Comparison of ENCODE assay signal across 9 mouse cellular contexts in genomic region chr8:128551421-128552139, GRCm38 (mm10).
DNase-seq lines count a peak whose midpoint lies in the region; TF ChIP-seq lines count a peak whose summit lies in the region.
"Had no signal": no experiment of that assay in that cellular context is flagged by ENCODE, and none has a peak within 500 bp of the region (broad histone marks: within the 10 kb centered on the region; RNA-seq: fewer than 3 reads in every experiment).

No protein-coding gene starts in this region.

- H3K4me3 ChIP-seq in ES-E14 (ENCODE audit: insufficient read depth in 1 of 2, low read depth in 1 of 2, low read length in 2 of 2, poor library complexity in 1 of 2, severe bottlenecking in 1 of 2): no peak overlapping the region
- H3K4me3 ChIP-seq in embryonic facial prominence, embryonic 10.5 days: no peak overlapping the region
- H3K4me3 ChIP-seq: lung, embryonic 15.5 days had no signal

- no peak overlapping the region for H3K27ac ChIP-seq in ES-E14 (ENCODE audit: insufficient read depth, low read depth, low read length, poor library complexity, severe bottlenecking)
- no peak overlapping the region for H3K27ac ChIP-seq in embryonic facial prominence, embryonic 10.5 days (replicated peaks)
- H3K27ac ChIP-seq: lung, embryonic 15.5 days had no signal

- DNase-seq in ES-E14 (ENCODE audit: low read depth, low spot score): peak; percentile 46
- DNase-seq in adrenal gland, postnatal 25 days: peak; percentile 70
- DNase-seq in embryonic facial prominence, embryonic 10.5 days (ENCODE audit: low spot score): peak; percentile 67
- DNase-seq in heart, adult 8-10 months (ENCODE audit: low spot score): peak; percentile 66
- peak; percentile 25 for DNase-seq in layer of hippocampus, adult 9-11 months
- peak; percentile 63 to 80 for DNase-seq in lung, postnatal 4 days
- peak; percentile 67 for DNase-seq in right cerebral cortex, postnatal 25 days
- DNase-seq in urinary bladder, postnatal 36 days (ENCODE audit: low spot score in 2 of 2): peak; percentile 32 to 66

- H3K27me3 ChIP-seq in embryonic facial prominence, embryonic 10.5 days (replicated peaks; ENCODE audit: low read depth, poor library complexity, severe bottlenecking): no peaks in the 10 kb centered on the region
- H3K27me3 ChIP-seq: lung, embryonic 15.5 days had no signal

- no peaks in the 10 kb centered on the region for H3K36me3 ChIP-seq in ES-E14 (ENCODE audit: control insufficient read depth, insufficient read depth, low read length, poor library complexity, severe bottlenecking)
- H3K36me3 ChIP-seq in embryonic facial prominence, embryonic 10.5 days (replicated peaks): no peaks in the 10 kb centered on the region
- H3K36me3 ChIP-seq: lung, embryonic 15.5 days had no signal

- H3K9me3 ChIP-seq in ES-E14 (ENCODE audit: control insufficient read depth, insufficient read depth, low read depth, low read length): no peaks in the 10 kb centered on the region
- no peaks in the 10 kb centered on the region for H3K9me3 ChIP-seq in embryonic facial prominence, embryonic 10.5 days
- H3K9me3 ChIP-seq: lung, embryonic 15.5 days had no signal

- 57% methylated on average over 15 of the region's 15 CpGs for WGBS in embryonic facial prominence, embryonic 10.5 days

- in situ Hi-C loops in ES-E14 (cut with MboI; ENCODE audit: low sequenced_read_pairs in 2 of 2, unreplicated experiment in 2 of 2): no loop called here

- no peaks in the 10 kb centered on the region for H3K4me1 ChIP-seq in ES-E14 (ENCODE audit: control insufficient read depth in 2 of 2, insufficient read depth in 2 of 2, low read length in 2 of 2, poor library complexity in 1 of 2)
- no peaks in the 10 kb centered on the region for H3K4me1 ChIP-seq in embryonic facial prominence, embryonic 10.5 days
- H3K4me1 ChIP-seq: lung, embryonic 15.5 days had no signal

- no peak overlapping the region for H3K9ac ChIP-seq in ES-E14 (ENCODE audit: insufficient read depth, low read depth, low read length, poor library complexity, severe bottlenecking)
- H3K9ac ChIP-seq: lung, embryonic 15.5 days had no signal

TF ChIP-seq in ES-E14, 5 proteins besides CTCF, POLR2A, EP300 and RAD21:
- TF ChIP-seq CHD2 (IDR thresholded peaks at IDR 0.05; ENCODE audit: low read depth, low read length): no peak
- TF ChIP-seq ZNF384 (IDR thresholded peaks at IDR 0.05; ENCODE audit: low read depth, low read length): no peak
- TF ChIP-seq HCFC1 (IDR thresholded peaks at IDR 0.05; ENCODE audit: borderline replicate concordance, insufficient read depth, low read length): no peak
- no peak for TF ChIP-seq ZC3H11A (IDR thresholded peaks at IDR 0.05; ENCODE audit: borderline replicate concordance, low read depth, low read length)
- TF ChIP-seq MAFK (IDR thresholded peaks at IDR 0.05; ENCODE audit: insufficient read depth, low read depth, low read length): no peak
